ENCODE assay signal across 9 mouse cellular contexts in genomic region chr2:154206908-154207307, GRCm38 (mm10). TPM values are rescaled to one million over a fixed set of nuclear protein-coding genes. Genes with fewer than 3 reads are reported as not detected.
DNase-seq lines count a peak whose midpoint lies in the region; ATAC-seq lines count a peak whose summit lies in the region.
"Had no signal": no experiment of that assay in that cellular context is flagged by ENCODE, and none has a peak within 500 bp of the region (broad histone marks: within the 10 kb centered on the region; RNA-seq: fewer than 3 reads in every experiment).

No protein-coding gene starts in this region.

- H3K9me3 ChIP-seq in heart, embryonic 12.5 days (replicated peaks), result no peaks in the 10 kb centered on the region
- H3K9me3 ChIP-seq in forebrain, embryonic 14.5 days (replicated peaks; ENCODE audit: control insufficient read depth, low read length), result no peaks in the 10 kb centered on the region
- H3K9me3 ChIP-seq: midbrain, embryonic 12.5 days had no signal

- peaks cover 7% of the 10 kb centered on the region; the same call in 1 of the 2 replicates for H3K4me1 ChIP-seq in heart, embryonic 12.5 days (replicated peaks)
- H3K4me1 ChIP-seq in forebrain, embryonic 14.5 days (ENCODE audit: control insufficient read depth, insufficient read depth, low read length), result no peaks in the 10 kb centered on the region
- H3K4me1 ChIP-seq: midbrain, embryonic 12.5 days had no signal

- WGBS in heart, embryonic 12.5 days, result 34% methylated on average over 7 of the region's 7 CpGs
- 61% methylated on average over 7 of the region's 7 CpGs for WGBS in forebrain, embryonic 14.5 days

- no peaks in the 10 kb centered on the region for H3K36me3 ChIP-seq in heart, embryonic 12.5 days
- no peaks in the 10 kb centered on the region for H3K36me3 ChIP-seq in forebrain, embryonic 14.5 days (ENCODE audit: control insufficient read depth, insufficient read depth, low read length)
- H3K36me3 ChIP-seq: midbrain, embryonic 12.5 days had no signal

- no peak overlapping the region for H3K9ac ChIP-seq in heart, embryonic 12.5 days
- H3K9ac ChIP-seq in forebrain, embryonic 14.5 days (ENCODE audit: low read length), result no peak overlapping the region
- H3K9ac ChIP-seq: midbrain, embryonic 12.5 days had no signal

- peaks cover 5% of the 10 kb centered on the region; the same call in 1 of the 2 replicates for H3K27me3 ChIP-seq in heart, embryonic 12.5 days (replicated peaks)
- H3K27me3 ChIP-seq in forebrain, embryonic 14.5 days (replicated peaks; ENCODE audit: control insufficient read depth, insufficient read depth, low read length), result no peaks in the 10 kb centered on the region
- H3K27me3 ChIP-seq: midbrain, embryonic 12.5 days had no signal

- peak; percentile 52 for ATAC-seq in heart, embryonic 12.5 days (ENCODE audit: insufficient number of reproducible peaks, low FRiP score)
- no peak for ATAC-seq in forebrain, embryonic 14.5 days

- 0 out of 2 replicates have a peak overlapping the region, but pooled peaks have one; percentile 9 for H3K27ac ChIP-seq in heart, embryonic 12.5 days (ENCODE audit: poor library complexity, severe bottlenecking)
- no peak overlapping the region for H3K27ac ChIP-seq in forebrain, embryonic 14.5 days (ENCODE audit: low read depth, low read length)
- H3K27ac ChIP-seq: midbrain, embryonic 12.5 days had no signal

- H3K4me3 ChIP-seq in heart, embryonic 12.5 days, result no peak overlapping the region
- H3K4me3 ChIP-seq in forebrain, embryonic 14.5 days (ENCODE audit: low read depth, low read length), result no peak overlapping the region
- H3K4me3 ChIP-seq: erythroblast, embryonic 14.5 days; midbrain, embryonic 12.5 days had no signal

- H3K4me2 ChIP-seq in heart, embryonic 12.5 days, result no peak overlapping the region
- no peak overlapping the region for H3K4me2 ChIP-seq in forebrain, embryonic 14.5 days (ENCODE audit: low read length)
- H3K4me2 ChIP-seq: midbrain, embryonic 12.5 days had no signal

- DNase-seq in ovary, postnatal 14 days (ENCODE audit: low spot score), result peak; percentile 22
- no peak for DNase-seq in ovary, postnatal 10 days (ENCODE audit: low spot score)
- DNase-seq in adrenal gland, postnatal 25 days, result peak; percentile 57
- peak; percentile 41 to 57 for DNase-seq in lung, postnatal 4 days
- DNase-seq in ovary, postnatal 36 days (ENCODE audit: low spot score), result no peak
- DNase-seq in forebrain, embryonic 14.5 days (ENCODE audit: low spot score), result no peak

RNA-seq across cellular contexts. Expression of gene Bpifb1, which starts 16.3 kb away (rescaled TPM):
- not detected in 2 replicates for total RNA-seq in adrenal gland, postnatal 25 days (2021)
- polyA plus RNA-seq in heart, embryonic 12.5 days (2016; fragmentation: Nextera tagmentation; extraction: Ambion mirVana), result 0.12 and 0.14 TPM in 2 replicates
- polyA plus RNA-seq in forebrain, embryonic 14.5 days (2014; fragmentation: Nextera tagmentation; extraction: Ambion mirVana), result 0.28 and 0.48 TPM in 2 replicates
- polyA plus RNA-seq: erythroblast, embryonic 14.5 days; midbrain, embryonic 12.5 days had no signal

RNA-seq across cellular contexts. Expression of gene Bpifb5, which starts 16.6 kb away (rescaled TPM):
- total RNA-seq in adrenal gland, postnatal 25 days (2021), result not detected in 2 replicates
- 0.14 and 0.33 TPM in 2 replicates for polyA plus RNA-seq in heart, embryonic 12.5 days (2016; fragmentation: Nextera tagmentation; extraction: Ambion mirVana)
- polyA plus RNA-seq in forebrain, embryonic 14.5 days (2014; fragmentation: Nextera tagmentation; extraction: Ambion mirVana), result 0.22 and 0.51 TPM in 2 replicates
- polyA plus RNA-seq: erythroblast, embryonic 14.5 days; midbrain, embryonic 12.5 days had no signal

RNA-seq across cellular contexts. Expression of gene Bpifa5, which starts 44.5 kb away (rescaled TPM):
- total RNA-seq in adrenal gland, postnatal 25 days (2021), result not detected in 2 replicates
- polyA plus RNA-seq in heart, embryonic 12.5 days (2016; fragmentation: Nextera tagmentation; extraction: Ambion mirVana), result not detected in 2 replicates
- polyA plus RNA-seq in forebrain, embryonic 14.5 days (2014; fragmentation: Nextera tagmentation; extraction: Ambion mirVana), result not detected in 2 replicates
- polyA plus RNA-seq: erythroblast, embryonic 14.5 days; midbrain, embryonic 12.5 days had no signal

RNA-seq across cellular contexts. Expression of gene Bpifb9a, which starts 50.7 kb away (rescaled TPM):
- not detected in 2 replicates for total RNA-seq in adrenal gland, postnatal 25 days (2021)
- 0.29 TPM in 1 of 2 replicates, not detected in the other for polyA plus RNA-seq in heart, embryonic 12.5 days (2016; fragmentation: Nextera tagmentation; extraction: Ambion mirVana)
- not detected in 2 replicates for polyA plus RNA-seq in forebrain, embryonic 14.5 days (2014; fragmentation: Nextera tagmentation; extraction: Ambion mirVana)
- polyA plus RNA-seq: erythroblast, embryonic 14.5 days; midbrain, embryonic 12.5 days had no signal

Comparison
In these comparisons a context has a peak if more than half of its experiments do, and no peak if none do; other contexts are left out.
1. DNase-seq: peak in ovary, postnatal 14 days (single experiment), adrenal gland, postnatal 25 days (single experiment) and lung, postnatal 4 days (2 of 2); none in ovary, postnatal 10 days (single experiment), ovary, postnatal 36 days (single experiment) and forebrain, embryonic 14.5 days (single experiment).